Mouse (Mus musculus): ENCODE data around the gene Tcf7.
A peak's percentile ranks its signal among the peaks of the same experiment; 100 is the strongest.

DNA sequence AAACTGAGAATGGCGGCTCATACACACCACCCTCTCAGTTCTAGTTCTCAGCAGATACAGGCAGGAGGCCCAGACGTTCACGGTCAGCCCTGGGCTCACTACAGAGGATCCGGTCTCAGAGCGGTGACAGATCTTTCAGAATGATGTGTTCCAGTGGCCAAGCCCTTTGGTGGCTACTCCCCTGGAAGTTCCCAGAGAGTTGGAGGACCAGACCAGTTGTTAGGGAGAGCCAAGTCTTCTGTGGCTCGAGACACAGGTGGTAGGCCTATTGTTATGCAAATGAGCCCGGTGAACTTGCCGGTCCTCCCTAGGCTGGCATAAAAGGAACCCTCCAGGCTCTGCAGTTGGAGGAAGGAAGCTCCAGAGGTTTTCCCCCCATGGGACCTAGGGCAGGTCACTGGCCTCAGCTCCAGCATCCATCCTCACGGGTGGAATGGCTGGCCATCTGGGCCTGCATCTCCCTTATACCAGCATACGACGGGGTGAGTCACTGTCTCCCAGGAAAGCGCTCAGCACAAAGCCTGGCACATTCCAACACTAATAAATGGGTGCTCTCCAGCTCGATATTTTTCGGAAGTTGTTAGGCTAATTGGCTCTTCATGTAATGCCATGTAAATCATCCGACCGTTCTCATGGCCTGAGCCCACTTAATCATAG is 3.6 kb upstream of the Tcf7 start:
- TF ChIP-seq NANOG (IDR thresholded peaks at IDR 0.05; ENCODE audit: borderline replicate concordance, low read length) (no peak), CTCF (conservative IDR thresholded peaks at IDR 0.05; ENCODE audit: low read length) (no peak), POU5F1 (IDR thresholded peaks at IDR 0.05; ENCODE audit: borderline replicate concordance, low read length) (peak; percentile 97)
